In genomic region chr1:172148955-172149815, GRCm38 (mm10) we compare ENCODE assay signal across 8 mouse cellular contexts. TPM values are rescaled to one million over a fixed set of nuclear protein-coding genes. Genes with fewer than 3 reads are reported as not detected.
A peak's percentile ranks its signal among the peaks of the same experiment; 100 is the strongest.
DNase-seq lines count a peak whose midpoint lies in the region; ATAC-seq and TF ChIP-seq lines count a peak whose summit lies in the region.

No protein-coding gene starts in this region.

- no peaks in the 10 kb centered on the region for H3K27me3 ChIP-seq in heart, adult 2 months (ENCODE audit: control insufficient read depth, insufficient read depth, low read length)
- no peaks in the 10 kb centered on the region for H3K27me3 ChIP-seq in embryonic facial prominence, embryonic 14.5 days (replicated peaks; ENCODE audit: control insufficient read depth, insufficient read depth, low read length)
- H3K27me3 ChIP-seq in limb, embryonic 13.5 days = no peaks in the 10 kb centered on the region
- no peaks in the 10 kb centered on the region for H3K27me3 ChIP-seq in neural tube, embryonic 15.5 days (replicated peaks)

- peaks cover 5% of the 10 kb centered on the region for H3K79me2 ChIP-seq in heart, adult 2 months (replicated peaks; ENCODE audit: control insufficient read depth, insufficient read depth, low read length)

- H3K9me3 ChIP-seq in embryonic facial prominence, embryonic 14.5 days (ENCODE audit: control insufficient read depth, low read length) = no peaks in the 10 kb centered on the region
- H3K9me3 ChIP-seq in limb, embryonic 13.5 days = no peaks in the 10 kb centered on the region
- H3K9me3 ChIP-seq in neural tube, embryonic 15.5 days (replicated peaks) = no peaks in the 10 kb centered on the region

- H3K4me2 ChIP-seq in embryonic facial prominence, embryonic 14.5 days (ENCODE audit: low read depth, low read length) = peak overlapping the region; percentile 61
- peak overlapping the region; percentile 72 for H3K4me2 ChIP-seq in limb, embryonic 13.5 days (replicated peaks)
- H3K4me2 ChIP-seq in neural tube, embryonic 15.5 days = peak overlapping the region; percentile 66

- H3K36me3 ChIP-seq in heart, adult 2 months (ENCODE audit: control insufficient read depth, insufficient read depth, low read length) = peaks cover 30% of the 10 kb centered on the region
- peaks cover 37% of the 10 kb centered on the region for H3K36me3 ChIP-seq in embryonic facial prominence, embryonic 14.5 days (ENCODE audit: control insufficient read depth, insufficient read depth, low read length)
- H3K36me3 ChIP-seq in limb, embryonic 13.5 days = peaks cover 42% of the 10 kb centered on the region
- peaks cover 28% of the 10 kb centered on the region for H3K36me3 ChIP-seq in neural tube, embryonic 15.5 days

- 9% methylated on average over 19 of the region's 19 CpGs for WGBS in heart, adult 2 months
- WGBS in embryonic facial prominence, embryonic 14.5 days = 11% methylated on average over 19 of the region's 19 CpGs
- 14% methylated on average over 19 of the region's 19 CpGs for WGBS in limb, embryonic 13.5 days
- 17% methylated on average over 19 of the region's 19 CpGs for WGBS in neural tube, embryonic 15.5 days

- intact Hi-C loops in heart, adult 2 months (cut with DNase I) = loop anchor here (1.0 to 2.0 kb wide), 2 partner anchors 68 to 161 kb away; no protein-coding TSS in a partner anchor

- no peak for ATAC-seq in embryonic facial prominence, embryonic 14.5 days (ENCODE audit: low read depth)
- ATAC-seq in limb, embryonic 13.5 days (ENCODE audit: low FRiP score, low read depth) = no peak
- no peak for ATAC-seq in neural tube, embryonic 15.5 days (ENCODE audit: low FRiP score)

- H3K4me3 ChIP-seq in heart, adult 2 months = peak overlapping the region; percentile 100
- peak overlapping the region; percentile 98 for H3K4me3 ChIP-seq in embryonic facial prominence, embryonic 14.5 days (ENCODE audit: low read depth, low read length)
- H3K4me3 ChIP-seq in limb, embryonic 13.5 days = peak overlapping the region; percentile 90
- peak overlapping the region; percentile 73 for H3K4me3 ChIP-seq in neural tube, embryonic 15.5 days (replicated peaks)

- H3K9ac ChIP-seq in heart, adult 2 months (ENCODE audit: low read depth, low read length) = peak overlapping the region; percentile 100
- H3K9ac ChIP-seq in embryonic facial prominence, embryonic 14.5 days (ENCODE audit: low read depth, low read length) = peak overlapping the region; percentile 100
- peak overlapping the region; percentile 100 for H3K9ac ChIP-seq in limb, embryonic 13.5 days
- H3K9ac ChIP-seq in neural tube, embryonic 15.5 days (replicated peaks) = peak overlapping the region; percentile 95

- DNase-seq in heart, adult 2 months = no peak
- DNase-seq in heart, adult 18-20 months = no peak
- peak; percentile 12 to 22 for DNase-seq in B cell, adult 2 months
- DNase-seq in embryonic facial prominence, embryonic 14.5 days (ENCODE audit: low spot score) = no peak
- no peak for DNase-seq in urinary bladder, postnatal 36 days (ENCODE audit: low spot score in 2 of 2)
- no peak for DNase-seq in urinary bladder, postnatal 25 days (ENCODE audit: low spot score)

- peak overlapping the region; percentile 99 for H3K27ac ChIP-seq in heart, adult 2 months
- peak overlapping the region; percentile 98 for H3K27ac ChIP-seq in embryonic facial prominence, embryonic 14.5 days (replicated peaks; ENCODE audit: low read depth, low read length)
- peak overlapping the region; percentile 95 for H3K27ac ChIP-seq in limb, embryonic 13.5 days
- H3K27ac ChIP-seq in neural tube, embryonic 15.5 days (replicated peaks) = peak overlapping the region; percentile 92

- no peak for TF ChIP-seq EP300 in heart, adult 2 months (IDR thresholded peaks at IDR 0.05; ENCODE audit: insufficient read depth, low read depth, low read length)

- peaks cover 3% of the 10 kb centered on the region; the same call in 1 of the 2 replicates for H3K4me1 ChIP-seq in heart, adult 2 months (ENCODE audit: control insufficient read depth, insufficient read depth, low read length)
- H3K4me1 ChIP-seq in embryonic facial prominence, embryonic 14.5 days (ENCODE audit: control insufficient read depth, insufficient read depth, low read length) = 0 out of 2 replicates have a peak, but pooled peaks cover 5% of the 10 kb centered on the region
- peaks cover 29% of the 10 kb centered on the region for H3K4me1 ChIP-seq in limb, embryonic 13.5 days
- peaks cover 28% of the 10 kb centered on the region for H3K4me1 ChIP-seq in neural tube, embryonic 15.5 days

- no peak for TF ChIP-seq CTCF in heart, adult 2 months (IDR thresholded peaks at IDR 0.05)

- no peak for TF ChIP-seq POLR2A in heart, adult 2 months (IDR thresholded peaks at IDR 0.05; ENCODE audit: insufficient read depth, low read depth, low read length)

RNA-seq across cellular contexts. Expression of gene Dcaf8, which starts 1.3 kb away (rescaled TPM):
- total RNA-seq in heart, adult 2 months (2021) = 100 to 1,000 TPM; 100 to 116 TPM
- polyA plus RNA-seq in heart, adult 2 months (2012; rRNA removed) = 62.7 and 93.8 TPM in 2 replicates
- 100 to 1,000 TPM; 110 to 119 TPM for total RNA-seq in heart, adult 18-20 months (2021)
- 102 and 119 TPM in 2 replicates for polyA plus RNA-seq in embryonic facial prominence, embryonic 14.5 days (2014; fragmentation: Nextera tagmentation; extraction: Ambion mirVana)
- polyA plus RNA-seq in limb, embryonic 13.5 days (2015; fragmentation: Nextera tagmentation; extraction: Ambion mirVana) = 173 and 176 TPM in 2 replicates
- polyA plus RNA-seq in neural tube, embryonic 15.5 days (2015; fragmentation: Nextera tagmentation; extraction: Ambion mirVana) = 84.5 and 93.4 TPM in 2 replicates

RNA-seq across cellular contexts. Expression of gene Pex19, which starts 22.6 kb away (rescaled TPM):
- 100 to 1,000 TPM; 107 to 125 TPM for total RNA-seq in heart, adult 2 months (2021)
- 113 and 175 TPM in 2 replicates for polyA plus RNA-seq in heart, adult 2 months (2012; rRNA removed)
- 100 to 1,000 TPM; 116 to 143 TPM for total RNA-seq in heart, adult 18-20 months (2021)
- 130 and 148 TPM in 2 replicates for polyA plus RNA-seq in embryonic facial prominence, embryonic 14.5 days (2014; fragmentation: Nextera tagmentation; extraction: Ambion mirVana)
- polyA plus RNA-seq in limb, embryonic 13.5 days (2015; fragmentation: Nextera tagmentation; extraction: Ambion mirVana) = 165 and 167 TPM in 2 replicates
- 154 and 162 TPM in 2 replicates for polyA plus RNA-seq in neural tube, embryonic 15.5 days (2015; fragmentation: Nextera tagmentation; extraction: Ambion mirVana)

RNA-seq across cellular contexts. Expression of gene Pea15a, which starts 57.4 kb away (rescaled TPM):
- total RNA-seq in heart, adult 2 months (2021) = 10 to 100 TPM; 52.2 to 69.8 TPM
- 56.8 and 101 TPM in 2 replicates for polyA plus RNA-seq in heart, adult 2 months (2012; rRNA removed)
- 10 to 100 TPM; 57.4 to 69.9 TPM for total RNA-seq in heart, adult 18-20 months (2021)
- 149 and 150 TPM in 2 replicates for polyA plus RNA-seq in embryonic facial prominence, embryonic 14.5 days (2014; fragmentation: Nextera tagmentation; extraction: Ambion mirVana)
- 108 and 113 TPM in 2 replicates for polyA plus RNA-seq in limb, embryonic 13.5 days (2015; fragmentation: Nextera tagmentation; extraction: Ambion mirVana)
- polyA plus RNA-seq in neural tube, embryonic 15.5 days (2015; fragmentation: Nextera tagmentation; extraction: Ambion mirVana) = 378 and 415 TPM in 2 replicates

Comparison
In these comparisons a context has a peak if more than half of its experiments do, and no peak if none do; other contexts are left out.
1. DNase-seq: peak in B cell, adult 2 months (2 of 2); none in heart, adult 2 months (0 of 2), heart, adult 18-20 months (0 of 2), embryonic facial prominence, embryonic 14.5 days (single experiment), urinary bladder, postnatal 36 days (0 of 2) and urinary bladder, postnatal 25 days (single experiment).
2. Peak in every context shown above with its lines, with median percentiles within 50 percentile points of each other: H3K27ac ChIP-seq, H3K4me3 ChIP-seq, H3K9ac ChIP-seq and H3K4me2 ChIP-seq.